Mouse (Mus musculus) hindbrain, embryonic 14.5 days (tissue): ENCODE measurements around the gene Gpr107. TPM values are rescaled to one million over a fixed set of nuclear protein-coding genes. Genes with fewer than 3 reads are reported as not detected.
A peak's percentile ranks its signal among the peaks of the same experiment; 100 is the strongest.

ENCODE experiments used
- ATAC-seq: fragments of 200-750 bp; cut with Nextera tagmentation; 2 replicates; pipeline ENCODE4 v1.8.0; 2017; ENCODE audit warnings: moderate number of reproducible peaks, mild to moderate bottlenecking, moderate TSS enrichment, moderate library complexity; ENCODE audit not compliant: low FRiP score
- DNase-seq: peaks from one replicate; pipeline ENCODE4 v3.0.0-alpha.2; 2015; ENCODE audit warnings: low spot score
- H3K27ac ChIP-seq: fragments of 300-500 bp; sonication (generic); 2 replicates; pipeline ENCODE4 v1.5.1; 2014; ENCODE audit warnings: mild to moderate bottlenecking, moderate library complexity
- H3K27me3 ChIP-seq: fragments of 300-500 bp; sonication (generic); 2 replicates; pipeline ENCODE4 v1.6.1; 2014; ENCODE audit warnings: mild to moderate bottlenecking, low read length, mixed read lengths; ENCODE audit not compliant: control insufficient read depth, insufficient read depth
- H3K36me3 ChIP-seq: fragments of 300-500 bp; sonication (generic); replicated peaks from 2 replicates; pipeline ENCODE4 v1.6.1; 2014; ENCODE audit not compliant: control insufficient read depth, insufficient read depth
- H3K4me1 ChIP-seq: fragments of 300-500 bp; sonication (generic); replicated peaks from 2 replicates; pipeline ENCODE4 v1.6.1; 2014; ENCODE audit warnings: antibody characterized with exemption, low read length, mixed read lengths; ENCODE audit not compliant: control insufficient read depth, insufficient read depth
- H3K4me2 ChIP-seq: fragments of 300-500 bp; sonication (generic); replicated peaks from 2 replicates; pipeline ENCODE4 v1.6.1; 2014; ENCODE audit warnings: mild to moderate bottlenecking, moderate library complexity
- H3K4me3 ChIP-seq: fragments of 300-500 bp; sonication (generic); replicated peaks from 2 replicates; pipeline ENCODE4 v1.5.1; 2014; ENCODE audit warnings: mild to moderate bottlenecking, low read length
- H3K9ac ChIP-seq: fragments of 300-500 bp; sonication (generic); 2 replicates; pipeline ENCODE4 v1.6.1; 2014
- H3K9me3 ChIP-seq: fragments of 300-500 bp; sonication (generic); 2 replicates; pipeline ENCODE4 v1.6.1; 2016; ENCODE audit warnings: low read length; ENCODE audit not compliant: control insufficient read depth
- WGBS: fragments of 180-500 bp; shearing (Covaris S2); extraction: QIAGEN DNeasy Blood & Tissue Kit; methylation state at CpG from one replicate; pipeline ENCODE4 v1.1.7; 2014; 5-methylcytosine and 5-hydroxymethylcytosine counted together
- polyA plus RNA-seq: library from polyadenylated mRNA; unstranded; fragments of >200 nt; fragmentation: Nextera tagmentation; extraction: Ambion mirVana; gene quantifications from 2 replicates; pipeline ENCODE4 v1.2.1, GENCODE M21; 2014

The Gpr107 gene
- polyA plus RNA-seq, 1 experiment from 2014 or later = 26.1 TPM

- no peaks in the 10 kb centered on the region for H3K9me3 ChIP-seq
- no peak overlapping the region for H3K4me2 ChIP-seq
- H3K27me3 ChIP-seq = no peaks in the 10 kb centered on the region
- DNase-seq (no peak), ATAC-seq (no peak)
- H3K4me3 ChIP-seq = no peak overlapping the region
- no peak overlapping the region for H3K27ac ChIP-seq
- 54% methylated on average over 7 of the region's 7 CpGs for WGBS
- no peaks in the 10 kb centered on the region for H3K4me1 ChIP-seq
- peaks cover 90% of the 10 kb centered on the region for H3K36me3 ChIP-seq
- no peak overlapping the region for H3K9ac ChIP-seq
These were observed 28.0 kb downstream of the Gpr107 start for GRCm38 (mm10) chr2:31180081-31180551.

- no peak for DNase-seq
- 93% methylated on average over 6 of the region's 6 CpGs for WGBS
- no peak overlapping the region for H3K4me2 ChIP-seq
- H3K4me3 ChIP-seq = no peak overlapping the region
- no peak for ATAC-seq
- no peak overlapping the region for H3K9ac ChIP-seq
- no peaks in the 10 kb centered on the region for H3K4me1 ChIP-seq
- no peaks in the 10 kb centered on the region for H3K9me3 ChIP-seq
- H3K36me3 ChIP-seq = peaks cover 88% of the 10 kb centered on the region
- H3K27me3 ChIP-seq = no peaks in the 10 kb centered on the region
- no peak overlapping the region for H3K27ac ChIP-seq
These were observed 30.7 kb downstream of the Gpr107 start for GRCm38 (mm10) chr2:31182786-31183330.

GRCm38 (mm10) chr2:31183830-31184229 lies 31.7 kb downstream of the Gpr107 start:
- Histone ChIP-seq H3K27ac (no peak overlapping the region), H3K27me3 (no peaks in the 10 kb centered on the region), H3K9ac (no peak overlapping the region), H3K4me2 (no peak overlapping the region), H3K4me3 (no peak overlapping the region), H3K9me3 (no peaks in the 10 kb centered on the region), H3K4me1 (no peaks in the 10 kb centered on the region), H3K36me3 (peaks cover 87% of the 10 kb centered on the region)
- DNase-seq (no peak), ATAC-seq (no peak)
- 95% methylated on average over 1 of the region's 1 CpGs for WGBS

DNA sequence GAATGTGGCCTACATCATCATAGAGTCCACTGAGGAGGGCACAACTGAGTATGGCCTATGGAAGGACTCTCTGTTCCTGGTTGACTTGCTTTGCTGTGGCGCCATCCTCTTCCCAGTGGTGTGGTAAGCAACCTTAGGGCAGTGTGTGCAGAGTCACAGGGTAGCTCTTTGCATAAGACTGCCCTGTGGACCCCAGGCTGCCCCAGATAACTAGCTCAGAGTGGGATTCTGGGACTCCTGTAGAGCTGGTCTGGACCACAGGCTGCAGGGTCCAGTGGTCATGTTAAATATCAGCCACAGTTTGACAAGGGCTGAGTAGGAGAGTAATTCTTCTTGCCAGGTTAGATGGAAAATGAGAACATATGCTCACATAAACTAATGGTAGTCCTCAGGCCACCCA lies 36.6 kb downstream of the Gpr107 start:
- H3K9ac ChIP-seq = no peak overlapping the region
- no peaks in the 10 kb centered on the region for H3K27me3 ChIP-seq
- no peaks in the 10 kb centered on the region for H3K4me1 ChIP-seq
- WGBS = 100% methylated on average over 1 of the region's 1 CpGs
- H3K9me3 ChIP-seq = no peaks in the 10 kb centered on the region
- no peak overlapping the region for H3K4me3 ChIP-seq
- H3K27ac ChIP-seq = no peak overlapping the region
- H3K4me2 ChIP-seq = no peak overlapping the region
- H3K36me3 ChIP-seq = peaks cover 94% of the 10 kb centered on the region
- DNase-seq = no peak
- ATAC-seq = no peak

DNA sequence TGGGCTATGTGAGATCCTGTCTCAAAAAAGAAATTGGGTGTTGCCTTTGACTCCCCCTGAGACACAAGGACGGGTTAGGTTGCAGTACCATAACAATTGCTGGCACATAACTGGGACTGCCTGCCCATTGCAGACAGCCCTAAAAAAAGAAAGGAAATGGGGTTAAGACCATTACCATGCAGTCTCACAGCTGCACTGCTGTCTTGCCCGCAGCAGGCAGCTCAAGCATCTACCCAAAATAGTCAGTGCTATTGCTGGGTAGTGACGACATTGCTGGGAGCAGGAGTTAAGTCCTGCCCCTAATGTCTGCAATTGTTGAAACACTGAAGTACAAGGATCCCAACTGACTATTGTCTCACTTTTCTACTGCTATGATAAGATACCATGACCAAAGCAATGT lies 37.5 kb downstream of the Gpr107 start:
- H3K9ac ChIP-seq = no peak overlapping the region
- H3K27me3 ChIP-seq = no peaks in the 10 kb centered on the region
- H3K27ac ChIP-seq = no peak overlapping the region
- ATAC-seq = no peak
- H3K9me3 ChIP-seq = no peaks in the 10 kb centered on the region
- H3K36me3 ChIP-seq = peaks cover 91% of the 10 kb centered on the region
- H3K4me2 ChIP-seq = no peak overlapping the region
- WGBS = 96% methylated on average over 3 of the region's 3 CpGs
- DNase-seq = no peak
- no peak overlapping the region for H3K4me3 ChIP-seq
- no peaks in the 10 kb centered on the region for H3K4me1 ChIP-seq

GRCm38 (mm10) chr2:31191765-31192164 lies 39.6 kb downstream of the Gpr107 start:
- peaks cover 88% of the 10 kb centered on the region for H3K36me3 ChIP-seq

DNA sequence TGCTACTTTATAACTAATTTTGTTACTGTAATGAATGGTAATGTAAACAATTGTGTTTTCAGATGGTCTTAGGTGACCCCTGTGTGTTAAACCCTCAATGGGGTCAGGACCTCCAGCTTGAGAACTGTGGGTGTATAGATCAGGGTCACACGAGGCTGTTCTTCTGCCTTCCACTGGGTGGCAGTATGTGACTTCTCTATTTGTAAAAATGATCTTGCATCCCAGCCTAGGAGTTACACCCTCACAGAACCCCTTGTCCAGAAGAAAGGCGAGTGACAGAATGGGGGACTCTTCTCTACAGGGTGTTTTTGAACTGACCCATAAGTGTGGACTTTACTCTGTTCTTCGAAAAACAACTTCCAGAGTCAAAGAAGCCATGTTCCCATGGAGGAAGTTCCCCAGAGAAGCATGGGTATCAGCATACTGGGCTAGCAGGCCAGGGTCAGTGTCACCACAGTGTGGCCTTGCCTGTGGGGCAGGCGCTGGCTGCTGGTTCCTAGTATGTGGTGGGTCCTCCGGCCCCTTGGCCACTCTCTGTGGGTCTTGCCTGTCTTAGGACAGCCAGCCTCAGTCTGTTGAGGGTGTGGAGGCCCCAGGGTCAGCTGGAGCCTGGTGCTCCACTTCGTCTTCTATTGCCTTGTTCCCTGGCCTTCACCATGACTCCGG lies 42.4 kb downstream of the Gpr107 start:
- Histone ChIP-seq H3K9ac (no peak overlapping the region), H3K4me2 (no peak overlapping the region), H3K4me3 (no peak overlapping the region), H3K36me3 (peaks cover 80% of the 10 kb centered on the region), H3K9me3 (no peaks in the 10 kb centered on the region), H3K27me3 (no peaks in the 10 kb centered on the region), H3K27ac (no peak overlapping the region), H3K4me1 (no peaks in the 10 kb centered on the region)
- WGBS = 69% methylated on average over 7 of the region's 7 CpGs
- DNase-seq (peak; percentile 79), ATAC-seq (no peak; the same call in 1 of the 2 replicates)

More at GRCm38 (mm10) chr2:31191765-31192164, 39.6 kb downstream of the Gpr107 start:
- H3K27ac ChIP-seq = no peak overlapping the region
- no peaks in the 10 kb centered on the region for H3K4me1 ChIP-seq
- DNase-seq (no peak), ATAC-seq (no peak)
- no peak overlapping the region for H3K4me3 ChIP-seq
- WGBS = 88% methylated on average over 8 of the region's 8 CpGs
- H3K9me3 ChIP-seq = no peaks in the 10 kb centered on the region
- H3K9ac ChIP-seq = no peak overlapping the region
- H3K4me2 ChIP-seq = no peak overlapping the region
- H3K27me3 ChIP-seq = no peaks in the 10 kb centered on the region

DNA sequence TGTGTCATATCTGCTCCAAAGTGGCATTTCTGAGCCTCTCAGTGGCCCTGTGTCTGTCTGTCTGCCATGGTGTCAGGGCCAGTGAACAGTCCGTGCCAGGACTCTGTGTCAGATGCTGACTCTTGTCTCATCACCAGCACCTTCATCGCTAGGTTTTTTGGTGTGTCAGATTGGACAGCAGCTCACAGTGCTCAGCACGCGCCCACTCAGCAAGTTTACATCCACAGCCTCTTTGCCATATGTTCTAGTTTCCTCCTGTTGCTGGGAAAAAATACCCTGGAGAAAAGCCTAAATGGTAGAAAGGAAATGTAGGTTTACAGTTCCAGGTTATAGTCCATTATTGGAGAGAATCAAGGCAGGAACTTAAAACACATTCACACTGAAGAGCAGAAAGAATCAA lies 46.5 kb downstream of the Gpr107 start:
- peaks cover 51% of the 10 kb centered on the region for H3K36me3 ChIP-seq
- H3K27ac ChIP-seq = no peak overlapping the region
- no peaks in the 10 kb centered on the region for H3K9me3 ChIP-seq
- 93% methylated on average over 4 of the region's 4 CpGs for WGBS
- no peak overlapping the region for H3K4me3 ChIP-seq
- ATAC-seq = no peak
- H3K27me3 ChIP-seq = no peaks in the 10 kb centered on the region
- H3K4me1 ChIP-seq = no peaks in the 10 kb centered on the region
- no peak overlapping the region for H3K4me2 ChIP-seq
- no peak for DNase-seq
- no peak overlapping the region for H3K9ac ChIP-seq

- Histone ChIP-seq H3K9me3 (no peaks in the 10 kb centered on the region), H3K4me3 (no peak overlapping the region), H3K4me2 (no peak overlapping the region), H3K4me1 (no peaks in the 10 kb centered on the region), H3K36me3 (peaks cover 40% of the 10 kb centered on the region), H3K9ac (no peak overlapping the region), H3K27ac (no peak overlapping the region), H3K27me3 (no peaks in the 10 kb centered on the region)
- DNase-seq = no peak
- WGBS = 87% methylated on average over 2 of the region's 2 CpGs
- no peak for ATAC-seq
These were observed 47.9 kb downstream of the Gpr107 start for GRCm38 (mm10) chr2:31200051-31200450.
